Mouse (Mus musculus): ENCODE results near the gene Mtmr1. TPM values are rescaled to one million over a fixed set of nuclear protein-coding genes. Genes with fewer than 3 reads are reported as not detected.
A peak's percentile ranks its signal among the peaks of the same experiment; 100 is the strongest.

Gene Mtmr1
- polyA plus RNA-seq, 1 experiment from 2014 or later: 7.6 TPM

- no peaks in the 10 kb centered on the region for H3K27me3 ChIP-seq (replicated peaks; ENCODE audit: insufficient read depth, low read length)
- no peak for DNase-seq (ENCODE audit: low spot score)
- no peaks in the 10 kb centered on the region for H3K9me3 ChIP-seq (ENCODE audit: low read length)
- H3K36me3 ChIP-seq (ENCODE audit: insufficient read depth, low read length): no peaks in the 10 kb centered on the region
- H3K4me1 ChIP-seq (ENCODE audit: insufficient read depth, low read depth, low read length): no peaks in the 10 kb centered on the region
- no peak for ATAC-seq
- H3K9ac ChIP-seq (replicated peaks; ENCODE audit: low read depth): no peak overlapping the region
- no peak overlapping the region for H3K27ac ChIP-seq (ENCODE audit: low read length)
- H3K4me3 ChIP-seq (ENCODE audit: low read depth, low read length): no peak overlapping the region
- no peak for TF ChIP-seq EP300 (IDR thresholded peaks at IDR 0.05)
- TF ChIP-seq CTCF (IDR thresholded peaks at IDR 0.05): no peak
- no peak overlapping the region for H3K4me2 ChIP-seq (replicated peaks; ENCODE audit: low read depth, low read length)
Measured at GRCm38 (mm10) chrX:71366973-71367372, 2.4 kb downstream of the Mtmr1 start.

DNA sequence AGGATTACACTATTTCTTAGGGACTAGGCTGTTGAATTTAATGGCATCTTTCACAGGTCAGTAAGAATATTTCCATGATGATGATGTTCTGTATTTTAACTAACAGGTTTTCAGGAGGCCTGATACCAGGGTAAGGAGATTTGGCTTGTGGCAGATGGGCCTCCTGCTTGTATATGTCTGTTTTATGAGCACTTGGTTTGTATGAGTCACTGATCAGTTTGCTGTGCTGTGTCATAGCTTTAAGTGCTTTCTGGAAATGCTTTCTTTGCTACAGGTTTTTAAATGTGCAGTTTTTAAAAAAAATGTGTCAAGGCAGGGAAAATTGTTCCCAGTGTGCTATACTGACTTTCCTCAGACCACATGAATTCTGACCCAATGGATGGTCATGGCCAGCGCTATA is 12.2 kb downstream of the Mtmr1 start:
- H3K27me3 ChIP-seq (replicated peaks; ENCODE audit: insufficient read depth, low read length): no peaks in the 10 kb centered on the region
- 88% methylated on average over 1 of the region's 1 CpGs for WGBS
- TF ChIP-seq CTCF (IDR thresholded peaks at IDR 0.05) (no peak), EP300 (IDR thresholded peaks at IDR 0.05) (no peak)
- no peaks in the 10 kb centered on the region for H3K36me3 ChIP-seq (ENCODE audit: insufficient read depth, low read length)
- ATAC-seq (no peak), DNase-seq (ENCODE audit: low spot score) (no peak)
- no peak overlapping the region for H3K9ac ChIP-seq (replicated peaks; ENCODE audit: low read depth)
- H3K27ac ChIP-seq (ENCODE audit: low read length): no peak overlapping the region
- H3K4me3 ChIP-seq (ENCODE audit: low read depth, low read length): no peak overlapping the region
- H3K4me2 ChIP-seq (replicated peaks; ENCODE audit: low read depth, low read length): no peak overlapping the region
- no peaks in the 10 kb centered on the region for H3K4me1 ChIP-seq (ENCODE audit: insufficient read depth, low read depth, low read length)
- H3K9me3 ChIP-seq (ENCODE audit: low read length): no peaks in the 10 kb centered on the region

- Histone ChIP-seq H3K4me2 (replicated peaks; ENCODE audit: low read depth, low read length) (no peak overlapping the region), H3K27ac (ENCODE audit: low read length) (no peak overlapping the region), H3K27me3 (replicated peaks; ENCODE audit: insufficient read depth, low read length) (no peaks in the 10 kb centered on the region), H3K36me3 (ENCODE audit: insufficient read depth, low read length) (no peaks in the 10 kb centered on the region), H3K4me3 (ENCODE audit: low read depth, low read length) (no peak overlapping the region), H3K9ac (replicated peaks; ENCODE audit: low read depth) (no peak overlapping the region), H3K9me3 (ENCODE audit: low read length) (no peaks in the 10 kb centered on the region), H3K4me1 (ENCODE audit: insufficient read depth, low read depth, low read length) (no peaks in the 10 kb centered on the region)
- TF ChIP-seq EP300 (IDR thresholded peaks at IDR 0.05): no peak
- no peak for TF ChIP-seq CTCF (IDR thresholded peaks at IDR 0.05)
- DNase-seq (ENCODE audit: low spot score) (no peak), ATAC-seq (no peak)
- WGBS: 86% methylated on average over 2 of the region's 2 CpGs
Measured at GRCm38 (mm10) chrX:71378435-71378834, 13.9 kb downstream of the Mtmr1 start.

DNA sequence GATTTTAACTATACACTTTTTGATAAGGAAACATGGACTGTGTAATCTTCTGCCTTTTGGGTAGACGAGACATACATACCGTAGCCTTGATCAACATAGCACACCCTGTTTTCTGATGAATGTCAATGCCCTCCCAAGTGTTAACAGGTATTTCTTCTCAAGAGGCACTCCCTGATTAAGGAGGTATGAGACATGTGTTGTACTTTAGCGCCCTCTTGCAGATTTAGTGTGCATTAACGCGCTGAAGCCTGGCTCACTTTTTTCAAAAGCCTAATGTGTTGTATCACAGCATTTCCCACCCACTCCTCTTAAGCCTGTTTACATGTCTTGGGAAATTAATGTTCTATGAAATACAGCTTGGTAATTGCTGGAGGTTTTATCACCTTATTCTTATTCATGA is 17.0 kb downstream of the Mtmr1 start:
- Histone ChIP-seq H3K9ac (replicated peaks; ENCODE audit: low read depth) (no peak overlapping the region), H3K27ac (ENCODE audit: low read length) (no peak overlapping the region), H3K9me3 (ENCODE audit: low read length) (no peaks in the 10 kb centered on the region), H3K4me3 (ENCODE audit: low read depth, low read length) (no peak overlapping the region), H3K4me1 (ENCODE audit: insufficient read depth, low read depth, low read length) (no peaks in the 10 kb centered on the region), H3K4me2 (replicated peaks; ENCODE audit: low read depth, low read length) (no peak overlapping the region), H3K27me3 (replicated peaks; ENCODE audit: insufficient read depth, low read length) (no peaks in the 10 kb centered on the region), H3K36me3 (ENCODE audit: insufficient read depth, low read length) (no peaks in the 10 kb centered on the region)
- ATAC-seq (peak; percentile 23; the same call in 1 of the 2 replicates), DNase-seq (ENCODE audit: low spot score) (peak; percentile 58)
- 39% methylated on average over 5 of the region's 5 CpGs for WGBS
- no peak for TF ChIP-seq EP300 (IDR thresholded peaks at IDR 0.05)
- TF ChIP-seq CTCF (IDR thresholded peaks at IDR 0.05): peak; percentile 74

GRCm38 (mm10) chrX:71396326-71396725 is 31.8 kb downstream of the Mtmr1 start:
- no peak for DNase-seq (ENCODE audit: low spot score)
- WGBS: 69% methylated on average over 4 of the region's 4 CpGs
- no peak overlapping the region for H3K4me2 ChIP-seq (replicated peaks; ENCODE audit: low read depth, low read length)
- no peak overlapping the region for H3K9ac ChIP-seq (replicated peaks; ENCODE audit: low read depth)
- ATAC-seq: no peak
- no peaks in the 10 kb centered on the region for H3K36me3 ChIP-seq (ENCODE audit: insufficient read depth, low read length)
- H3K27ac ChIP-seq (ENCODE audit: low read length): no peak overlapping the region
- no peaks in the 10 kb centered on the region for H3K27me3 ChIP-seq (replicated peaks; ENCODE audit: insufficient read depth, low read length)
- H3K4me3 ChIP-seq (ENCODE audit: low read depth, low read length): no peak overlapping the region
- no peaks in the 10 kb centered on the region for H3K4me1 ChIP-seq (ENCODE audit: insufficient read depth, low read depth, low read length)
- TF ChIP-seq CTCF (IDR thresholded peaks at IDR 0.05) (no peak), EP300 (IDR thresholded peaks at IDR 0.05) (no peak)
- H3K9me3 ChIP-seq (ENCODE audit: low read length): no peaks in the 10 kb centered on the region

- Histone ChIP-seq H3K27ac (ENCODE audit: low read length) (no peak overlapping the region), H3K4me2 (replicated peaks; ENCODE audit: low read depth, low read length) (no peak overlapping the region), H3K4me3 (ENCODE audit: low read depth, low read length) (no peak overlapping the region), H3K9me3 (ENCODE audit: low read length) (no peaks in the 10 kb centered on the region), H3K9ac (replicated peaks; ENCODE audit: low read depth) (no peak overlapping the region), H3K36me3 (ENCODE audit: insufficient read depth, low read length) (peaks cover 4% of the 10 kb centered on the region; the same call in 1 of the 2 replicates), H3K4me1 (ENCODE audit: insufficient read depth, low read depth, low read length) (no peaks in the 10 kb centered on the region), H3K27me3 (replicated peaks; ENCODE audit: insufficient read depth, low read length) (no peaks in the 10 kb centered on the region)
- TF ChIP-seq EP300 (IDR thresholded peaks at IDR 0.05) (no peak), CTCF (IDR thresholded peaks at IDR 0.05) (no peak)
- DNase-seq (ENCODE audit: low spot score): no peak
- no peak for ATAC-seq
Measured at GRCm38 (mm10) chrX:71406290-71406689, 41.7 kb downstream of the Mtmr1 start.

- Histone ChIP-seq H3K9ac (replicated peaks; ENCODE audit: low read depth) (no peak overlapping the region), H3K36me3 (ENCODE audit: insufficient read depth, low read length) (no peaks in the 10 kb centered on the region), H3K27me3 (replicated peaks; ENCODE audit: insufficient read depth, low read length) (no peaks in the 10 kb centered on the region), H3K4me1 (ENCODE audit: insufficient read depth, low read depth, low read length) (no peaks in the 10 kb centered on the region), H3K4me2 (replicated peaks; ENCODE audit: low read depth, low read length) (no peak overlapping the region), H3K4me3 (ENCODE audit: low read depth, low read length) (no peak overlapping the region), H3K27ac (ENCODE audit: low read length) (no peak overlapping the region), H3K9me3 (ENCODE audit: low read length) (no peaks in the 10 kb centered on the region)
- DNase-seq (ENCODE audit: low spot score): no peak
- WGBS: 94% methylated on average over 1 of the region's 1 CpGs
- ATAC-seq: no peak
- TF ChIP-seq CTCF (IDR thresholded peaks at IDR 0.05) (no peak), EP300 (IDR thresholded peaks at IDR 0.05) (no peak)
Measured at GRCm38 (mm10) chrX:71408386-71408785, 43.8 kb downstream of the Mtmr1 start.
